Mouse (Mus musculus) thymus, postnatal 0 days (tissue): ENCODE measurements around the gene Tfip11. TPM values are rescaled to one million over a fixed set of nuclear protein-coding genes. Genes with fewer than 3 reads are reported as not detected.

Experiments
- DNase-seq: peaks from one replicate; pipeline ENCODE4 v3.0.0-alpha.2; 2015; ENCODE audit warnings: low spot score
- polyA plus RNA-seq: library from polyadenylated mRNA; unstranded; fragments of >200 nt; fragmentation: Nextera tagmentation; extraction: Ambion mirVana; gene quantifications from 2 replicates; pipeline ENCODE4 v1.2.1, GENCODE M21; 2015

Gene Tfip11
- polyA plus RNA-seq: 26.9 and 27.9 TPM in 2 replicates

DNA sequence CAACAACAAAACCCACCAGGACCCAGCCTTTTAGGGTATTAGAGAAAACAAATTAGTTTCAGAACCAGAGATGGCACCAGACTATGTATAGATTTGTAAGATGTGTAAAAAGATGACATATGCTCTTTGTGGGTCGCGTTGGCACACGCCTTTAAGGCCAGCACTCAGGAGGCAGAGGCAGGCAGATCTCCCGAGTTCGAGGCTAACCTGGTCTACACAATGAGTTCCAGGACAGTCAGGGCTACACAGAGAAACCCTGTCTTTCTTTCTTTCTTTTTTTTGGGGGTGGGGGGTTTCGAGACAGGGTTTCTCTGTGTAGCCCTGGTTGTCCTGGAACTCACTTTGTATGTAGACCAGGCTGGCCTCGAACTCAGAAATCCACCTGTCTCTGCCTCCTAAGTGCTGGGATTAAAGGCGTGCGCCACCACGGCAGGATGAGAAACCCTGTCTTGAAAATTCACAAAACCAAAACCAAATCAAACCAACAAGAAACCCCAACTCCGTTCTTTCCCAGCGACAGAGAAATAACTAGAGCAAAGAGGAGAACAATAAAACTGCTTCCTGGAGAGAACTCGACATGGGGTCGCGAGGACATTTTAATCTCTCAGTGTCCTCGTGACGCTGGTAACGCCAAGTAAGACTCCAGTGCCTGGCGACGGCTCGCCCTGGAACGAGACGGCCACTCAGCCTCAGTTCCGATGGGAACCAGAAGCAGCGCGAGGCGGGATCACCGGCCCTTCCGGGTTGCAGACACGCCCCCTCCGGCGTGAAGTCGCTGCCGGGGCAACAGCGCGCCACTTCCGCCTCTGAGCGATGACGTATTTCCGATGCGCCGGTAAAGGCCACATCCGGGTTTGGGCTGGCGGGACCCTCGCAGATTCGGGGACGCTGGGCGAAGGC is at the start of gene Tfip11:
Tfip11 (plus strand) TSS at position 813 of the 900 bp plus-strand sequence.
- peak; percentile 94 for DNase-seq

DNA sequence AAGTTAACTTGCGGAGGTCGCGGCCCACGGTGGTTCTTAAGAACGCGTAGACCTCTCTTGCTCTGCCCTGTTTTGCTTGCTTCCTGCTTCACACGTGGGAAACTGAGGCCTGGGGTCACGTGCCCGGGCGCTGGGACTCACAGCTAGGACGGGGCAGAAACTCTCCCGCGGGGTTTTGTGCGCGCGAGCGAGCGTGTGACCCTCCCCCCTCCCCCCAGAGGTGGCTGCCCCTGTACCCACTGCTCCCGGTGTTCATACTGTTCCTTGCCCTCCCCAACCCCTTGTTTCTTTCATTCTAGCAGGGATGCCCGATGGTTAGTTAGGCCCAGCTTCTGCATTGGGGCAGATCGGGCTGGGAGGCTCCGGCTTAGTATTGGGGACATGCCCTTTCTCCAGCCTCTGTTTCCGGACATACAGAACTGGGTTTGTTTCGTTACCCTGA is 49.2 kb upstream of the Tfip11 start:
- no peak for DNase-seq

DNA sequence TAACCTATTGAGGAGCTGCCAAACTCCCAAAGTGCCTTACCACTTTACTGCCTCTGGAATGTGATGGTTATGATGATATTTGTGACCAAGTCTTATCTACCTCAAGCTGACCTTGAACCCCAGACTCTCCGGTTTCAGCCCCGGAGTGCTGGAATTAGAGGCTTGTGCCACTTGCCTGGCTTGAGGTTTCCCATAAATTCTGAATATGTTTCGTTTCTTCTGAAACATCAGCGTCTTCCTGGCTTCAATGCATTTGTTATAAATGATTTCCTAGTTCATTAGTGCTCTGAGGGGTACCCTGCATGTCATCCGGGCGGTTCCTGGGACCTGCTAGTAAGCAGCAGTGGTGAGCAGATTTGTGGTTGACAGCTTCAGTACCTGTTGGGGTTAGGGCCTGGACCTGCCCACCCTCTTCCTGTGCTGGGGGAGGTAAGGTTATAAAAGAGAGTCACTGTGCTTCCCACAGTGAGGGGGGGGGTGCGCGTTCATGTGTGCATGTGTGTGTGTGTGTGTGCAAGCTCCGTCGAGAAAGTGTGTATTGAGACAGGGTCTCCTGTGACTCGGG is 48.2 kb upstream of the Tfip11 start:
- DNase-seq: no peak

DNA sequence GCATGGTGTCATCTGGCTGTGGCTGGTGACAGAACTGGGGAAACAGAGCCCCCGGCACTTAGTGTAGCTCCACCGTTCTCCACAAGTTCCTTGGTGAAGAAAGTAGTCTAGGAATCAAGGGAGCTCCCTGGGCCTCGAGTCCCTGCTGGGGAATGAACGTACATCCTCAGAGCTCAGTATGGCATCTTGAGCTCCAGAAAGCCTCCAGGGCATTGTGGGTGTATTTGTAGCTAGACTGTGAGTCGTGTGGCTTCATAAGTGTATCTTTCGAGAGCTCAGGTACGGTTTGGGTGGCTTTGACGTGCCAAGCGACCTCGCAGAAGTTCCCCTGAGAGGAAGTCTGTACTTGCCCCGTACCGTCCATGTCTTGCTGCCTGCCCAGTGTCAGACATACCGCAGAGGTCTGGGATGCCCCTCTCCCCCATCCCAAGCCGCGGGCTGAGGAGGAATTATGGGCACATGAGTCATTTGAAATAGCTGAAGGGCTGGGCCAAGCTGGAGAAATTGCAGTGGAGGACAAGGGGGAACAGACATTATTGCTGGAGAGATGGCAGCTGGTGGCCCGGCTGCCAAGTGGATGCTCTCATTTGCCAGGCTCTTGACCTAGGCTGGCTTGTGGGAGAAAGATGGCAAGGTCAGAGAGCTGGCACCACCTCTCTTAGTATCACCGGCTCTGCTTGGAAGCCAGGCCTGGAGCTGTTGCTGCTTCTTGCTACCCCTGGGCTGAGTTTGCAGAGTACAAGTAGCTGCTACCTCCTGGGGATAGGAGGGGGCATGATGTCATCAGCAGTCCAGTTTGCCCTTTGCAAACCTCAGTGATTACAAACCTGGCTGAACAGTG is 46.8 kb upstream of the Tfip11 start:
- no peak for DNase-seq

GRCm38 (mm10) chr5:112280151-112280550 is 46.0 kb upstream of the Tfip11 start:
- DNase-seq: no peak

GRCm38 (mm10) chr5:112280863-112281660 is 45.1 kb upstream of the Tfip11 start:
- DNase-seq: no peak

DNA sequence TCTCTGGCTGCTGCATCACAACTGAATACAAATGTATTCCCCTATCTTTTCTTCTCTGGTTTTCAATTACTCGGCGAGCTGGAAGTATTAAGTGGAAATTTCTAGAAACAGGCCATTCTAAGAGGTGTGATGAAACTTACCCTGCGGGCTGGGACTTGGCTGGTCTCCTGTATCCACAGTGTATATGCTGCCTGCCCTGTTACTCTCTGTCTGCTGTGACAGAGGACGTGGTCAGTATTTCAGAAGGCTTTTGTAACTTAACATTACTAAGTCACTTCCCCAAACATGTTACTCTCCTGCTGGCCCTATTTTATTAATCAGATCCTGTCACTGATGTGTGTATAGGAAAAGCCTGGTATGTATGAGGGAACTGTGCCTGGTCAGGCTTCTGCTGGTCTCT is 44.5 kb upstream of the Tfip11 start:
- DNase-seq: no peak

GRCm38 (mm10) chr5:112282123-112282779 is 43.9 kb upstream of the Tfip11 start:
- DNase-seq: no peak

- DNase-seq: no peak
Measured at GRCm38 (mm10) chr5:112282780-112283482, 43.2 kb upstream of the Tfip11 start.

DNA sequence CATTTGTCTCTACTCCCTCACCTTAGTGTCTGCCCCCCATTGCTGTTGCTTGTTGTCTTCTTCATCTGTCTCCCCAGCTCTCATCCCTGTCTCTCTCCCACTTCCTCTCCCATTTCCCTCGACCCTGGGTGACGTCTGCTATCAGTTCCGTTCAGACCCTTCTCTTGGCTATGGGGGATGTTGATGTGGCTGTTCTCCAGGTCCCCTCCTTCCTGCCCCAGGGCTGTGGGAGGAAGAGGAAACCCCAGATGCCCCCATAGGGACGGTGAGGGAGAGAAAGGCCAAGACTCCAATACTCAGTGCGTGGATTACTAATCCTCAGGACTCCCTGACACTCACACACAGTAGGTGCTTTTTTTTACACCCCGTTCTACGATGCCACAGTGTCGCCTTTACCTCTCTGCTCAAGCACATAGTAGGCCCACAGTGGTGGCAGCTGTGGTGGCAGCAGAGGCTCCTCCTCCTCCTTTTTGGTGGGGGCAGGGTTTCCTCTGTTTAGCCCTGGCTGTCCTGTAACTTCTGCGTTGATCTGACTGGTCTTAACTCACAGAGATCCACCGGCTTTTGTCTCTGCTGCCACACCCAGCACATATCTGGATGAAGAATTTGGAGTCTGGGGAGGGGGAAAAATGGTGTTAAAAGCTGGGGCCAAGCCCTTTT is 42.5 kb upstream of the Tfip11 start:
- no peak for DNase-seq

GRCm38 (mm10) chr5:112284203-112284582 is 42.0 kb upstream of the Tfip11 start:
- no peak for DNase-seq

GRCm38 (mm10) chr5:112285548-112286085 is 40.5 kb upstream of the Tfip11 start:
- peak; percentile 79 for DNase-seq

DNA sequence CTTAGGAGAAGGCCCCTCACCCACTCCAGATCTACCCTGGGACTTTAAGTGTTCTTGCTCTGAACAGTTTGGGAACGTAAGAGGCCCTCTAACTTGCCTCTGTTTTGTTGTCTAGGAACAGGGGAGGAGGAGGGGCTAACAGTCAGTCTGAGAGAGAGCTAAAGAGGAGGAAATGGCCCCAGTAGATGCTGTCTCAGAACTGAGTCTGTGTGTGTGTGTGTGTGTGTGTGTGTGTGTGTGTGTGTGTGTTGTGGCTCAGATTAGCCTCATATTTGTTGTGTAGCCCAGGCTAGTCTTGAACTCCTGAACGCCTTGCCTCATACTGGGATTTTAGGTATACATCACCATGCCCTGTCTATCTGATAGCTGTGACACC is 39.6 kb upstream of the Tfip11 start:
- peak; percentile 54 for DNase-seq

- DNase-seq: peak; percentile 70
Measured at GRCm38 (mm10) chr5:112286984-112287641, 39.0 kb upstream of the Tfip11 start.

- no peak for DNase-seq
Measured at GRCm38 (mm10) chr5:112287652-112288051, 38.5 kb upstream of the Tfip11 start.

- no peak for DNase-seq
Measured at GRCm38 (mm10) chr5:112288193-112289141, 37.7 kb upstream of the Tfip11 start.

- DNase-seq: no peak
Measured at GRCm38 (mm10) chr5:112289236-112289635, 36.9 kb upstream of the Tfip11 start.
